9 mouse cellular contexts compared by ENCODE assay signal in genomic region chr3:126978768-126979410, GRCm38 (mm10).
DNase-seq lines count a peak whose midpoint lies in the region; ATAC-seq lines count a peak whose summit lies in the region.
"Had no signal": no experiment of that assay in that cellular context is flagged by ENCODE, and none has a peak within 500 bp of the region (broad histone marks: within the 10 kb centered on the region; RNA-seq: fewer than 3 reads in every experiment).

No protein-coding gene starts in this region.

- no peak overlapping the region for H3K4me2 ChIP-seq in intestine, embryonic 16.5 days (ENCODE audit: low read depth, low read length)
- H3K4me2 ChIP-seq: embryonic facial prominence, embryonic 15.5 days had no signal

- ATAC-seq in intestine, embryonic 16.5 days: peak; percentile 58; the same call in 1 of the 2 replicates

- H3K4me1 ChIP-seq in intestine, embryonic 16.5 days (ENCODE audit: control insufficient read depth, insufficient read depth, low read length): no peaks in the 10 kb centered on the region
- H3K4me1 ChIP-seq: embryonic facial prominence, embryonic 15.5 days had no signal

- H3K36me3 ChIP-seq in intestine, embryonic 16.5 days (ENCODE audit: control insufficient read depth, insufficient read depth, low read length): no peaks in the 10 kb centered on the region
- H3K36me3 ChIP-seq: embryonic facial prominence, embryonic 15.5 days had no signal

- H3K9ac ChIP-seq in intestine, embryonic 16.5 days (ENCODE audit: low read depth, low read length): no peak overlapping the region
- H3K9ac ChIP-seq: embryonic facial prominence, embryonic 15.5 days had no signal

- peak; percentile 12 to 63 for DNase-seq in spleen, postnatal 10 days (ENCODE audit: low spot score in 2 of 2)
- DNase-seq in spleen, adult 12 weeks (ENCODE audit: low spot score): no peak
- peak; percentile 73 for DNase-seq in cerebellum, adult 8-10 months
- peak; percentile 69 to 90 for DNase-seq in frontal cortex, adult 2 months (ENCODE audit: extremely low spot score in 1 of 2, low spot score in 1 of 2)
- DNase-seq in left cerebral cortex, postnatal 25 days (ENCODE audit: low spot score in 2 of 2): peak; percentile 78 to 80
- DNase-seq in naive thymus-derived CD4-positive, alpha-beta T cell, adult 2 months (ENCODE audit: low read depth): peak; percentile 12
- peak; percentile 41 for DNase-seq in thymus, postnatal 14 days

- H3K27me3 ChIP-seq in intestine, embryonic 16.5 days (replicated peaks; ENCODE audit: control insufficient read depth, insufficient read depth, low read length): no peaks in the 10 kb centered on the region
- H3K27me3 ChIP-seq: embryonic facial prominence, embryonic 15.5 days had no signal

- no peak overlapping the region for H3K4me3 ChIP-seq in intestine, embryonic 16.5 days (ENCODE audit: low read length)
- H3K4me3 ChIP-seq: embryonic facial prominence, embryonic 15.5 days had no signal

- intact Hi-C loops in left cerebral cortex, postnatal 25 days (cut with DNase I): no loop called here

- no peaks in the 10 kb centered on the region for H3K9me3 ChIP-seq in intestine, embryonic 16.5 days (ENCODE audit: control insufficient read depth, low read length)
- H3K9me3 ChIP-seq: embryonic facial prominence, embryonic 15.5 days had no signal

- WGBS in intestine, embryonic 16.5 days: 67% methylated on average over 11 of the region's 11 CpGs

- no peak overlapping the region for H3K27ac ChIP-seq in intestine, embryonic 16.5 days (ENCODE audit: low read length)
- H3K27ac ChIP-seq: embryonic facial prominence, embryonic 15.5 days had no signal
